ENCODE assay signal across 7 mouse cellular contexts in genomic region chr13:90924072-90924471, GRCm38 (mm10). TPM values are rescaled to one million over a fixed set of nuclear protein-coding genes. Genes with fewer than 3 reads are reported as not detected.
A peak's percentile ranks its signal among the peaks of the same experiment; 100 is the strongest.
DNase-seq lines count a peak whose midpoint lies in the region; ATAC-seq and TF ChIP-seq lines count a peak whose summit lies in the region.

No protein-coding gene starts in this region.

- H3K27ac ChIP-seq in spleen, adult 2 months (ENCODE audit: insufficient read depth, low read length), result no peak overlapping the region
- no peak overlapping the region for H3K27ac ChIP-seq in forebrain, embryonic 13.5 days
- peak overlapping the region; percentile 89 for H3K27ac ChIP-seq in liver, embryonic 11.5 days (ENCODE audit: low read depth, low read length)

- no peak for TF ChIP-seq CTCF in spleen, adult 2 months (IDR thresholded peaks at IDR 0.05; ENCODE audit: extremely low read depth, insufficient read depth, insufficient read length, insufficient replicate concordance)

- peak overlapping the region; percentile 23; the same call in 1 of the 2 replicates for H3K4me3 ChIP-seq in spleen, adult 2 months (ENCODE audit: extremely low read depth, insufficient read depth, insufficient read length)
- peak overlapping the region; percentile 89 for H3K4me3 ChIP-seq in forebrain, embryonic 13.5 days
- H3K4me3 ChIP-seq in liver, embryonic 11.5 days (ENCODE audit: low read depth, low read length), result peak overlapping the region; percentile 94

- no peak for DNase-seq in spleen, adult 2 months (ENCODE audit: low read depth in 1 of 2, low spot score in 2 of 2)
- DNase-seq in spleen, adult 12 weeks (ENCODE audit: low spot score), result no peak
- no peak for DNase-seq in liver, embryonic 11.5 days (ENCODE audit: low spot score)
- no peak for DNase-seq in natural killer cell, adult 2 months (ENCODE audit: low spot score in 2 of 2)
- no peak for DNase-seq in cerebellum, postnatal 25 days
- DNase-seq in urinary bladder, adult 2 months (ENCODE audit: low spot score), result no peak

- 33% methylated on average over 9 of the region's 9 CpGs for WGBS in spleen, adult 2 months
- WGBS in forebrain, embryonic 13.5 days, result 53% methylated on average over 9 of the region's 9 CpGs
- 24% methylated on average over 9 of the region's 9 CpGs for WGBS in liver, embryonic 11.5 days

- H3K4me1 ChIP-seq in spleen, adult 2 months (ENCODE audit: control insufficient read depth, insufficient read depth, insufficient read length), result no peaks in the 10 kb centered on the region
- peaks cover 12% of the 10 kb centered on the region for H3K4me1 ChIP-seq in forebrain, embryonic 13.5 days
- H3K4me1 ChIP-seq in liver, embryonic 11.5 days (replicated peaks; ENCODE audit: control insufficient read depth, insufficient read depth, low read length), result peaks cover 4% of the 10 kb centered on the region

- peak overlapping the region; percentile 95 for H3K9ac ChIP-seq in forebrain, embryonic 13.5 days
- H3K9ac ChIP-seq in liver, embryonic 11.5 days (ENCODE audit: low read depth, low read length), result peak overlapping the region; percentile 100

- ATAC-seq in forebrain, embryonic 13.5 days, result no peak
- no peak for ATAC-seq in liver, embryonic 11.5 days (replicated peaks; ENCODE audit: low FRiP score)

- H3K36me3 ChIP-seq in spleen, adult 2 months (ENCODE audit: control insufficient read depth, insufficient read depth, low read length), result peaks cover 10% of the 10 kb centered on the region; the same call in 1 of the 2 replicates
- H3K36me3 ChIP-seq in forebrain, embryonic 13.5 days (ENCODE audit: poor library complexity, severe bottlenecking), result peaks cover 39% of the 10 kb centered on the region
- peaks cover 21% of the 10 kb centered on the region for H3K36me3 ChIP-seq in liver, embryonic 11.5 days (ENCODE audit: control insufficient read depth, insufficient read depth, low read length)

- no peaks in the 10 kb centered on the region for H3K9me3 ChIP-seq in forebrain, embryonic 13.5 days (replicated peaks)
- no peaks in the 10 kb centered on the region for H3K9me3 ChIP-seq in liver, embryonic 11.5 days (ENCODE audit: control insufficient read depth, low read length)

- H3K4me2 ChIP-seq in forebrain, embryonic 13.5 days, result peak overlapping the region; percentile 63
- peak overlapping the region; percentile 68 for H3K4me2 ChIP-seq in liver, embryonic 11.5 days

- no peaks in the 10 kb centered on the region for H3K27me3 ChIP-seq in spleen, adult 2 months (ENCODE audit: control insufficient read depth, insufficient read depth, low read length)
- no peaks in the 10 kb centered on the region for H3K27me3 ChIP-seq in forebrain, embryonic 13.5 days
- H3K27me3 ChIP-seq in liver, embryonic 11.5 days (replicated peaks; ENCODE audit: control insufficient read depth, insufficient read depth, low read length), result no peaks in the 10 kb centered on the region

- TF ChIP-seq POLR2A in spleen, adult 2 months (IDR thresholded peaks at IDR 0.05; ENCODE audit: low read depth, low read length), result no peak

RNA-seq across cellular contexts. Expression of gene Rps23, which starts 1.3 kb away (rescaled TPM):
- polyA plus RNA-seq in spleen, adult 2 months (2012; rRNA removed), result 192 and 246 TPM in 2 replicates
- 174 and 219 TPM in 2 replicates for polyA plus RNA-seq in forebrain, embryonic 13.5 days (2015; fragmentation: Nextera tagmentation; extraction: Ambion mirVana)
- polyA plus RNA-seq in liver, embryonic 11.5 days (2014; fragmentation: Nextera tagmentation; extraction: Ambion mirVana), result 307 and 365 TPM in 2 replicates
- polyA plus RNA-seq in urinary bladder, adult 2 months (2012; rRNA removed), result 1,364 and 1,528 TPM in 2 replicates

RNA-seq across cellular contexts. Expression of gene Atp6ap1l, which starts 18.9 kb away (rescaled TPM):
- polyA plus RNA-seq in spleen, adult 2 months (2012; rRNA removed), result not detected in 2 replicates
- 1.5 and 2.6 TPM in 2 replicates for polyA plus RNA-seq in forebrain, embryonic 13.5 days (2015; fragmentation: Nextera tagmentation; extraction: Ambion mirVana)
- polyA plus RNA-seq in liver, embryonic 11.5 days (2014; fragmentation: Nextera tagmentation; extraction: Ambion mirVana), result not detected in 2 replicates
- 0.19 TPM in 2 replicates for polyA plus RNA-seq in urinary bladder, adult 2 months (2012; rRNA removed)

Comparison
In these comparisons a context has a peak if more than half of its experiments do, and no peak if none do; other contexts are left out.
1. H3K4me3 ChIP-seq: peak in every context shown above with its lines; median percentile 94 in liver, embryonic 11.5 days; 89 in forebrain, embryonic 13.5 days; 23 in spleen, adult 2 months.